Mouse (Mus musculus) stomach, embryonic 14.5 days (tissue): ENCODE measurements around the gene Akr1b7. TPM values are rescaled to one million over a fixed set of nuclear protein-coding genes. Genes with fewer than 3 reads are reported as not detected.

ENCODE experiments used
- ATAC-seq: fragments of 200-750 bp; cut with Nextera tagmentation; 2 replicates; pipeline ENCODE4 v1.8.0; 2017; ENCODE audit warnings: low read depth, moderate TSS enrichment; ENCODE audit not compliant: insufficient number of reproducible peaks, insufficient read depth, low FRiP score
- H3K27ac ChIP-seq: fragments of 300-500 bp; sonication (generic); 2 replicates; pipeline ENCODE4 v1.5.1; 2014; ENCODE audit warnings: mild to moderate bottlenecking, low read length, moderate library complexity, mixed read lengths
- H3K27me3 ChIP-seq: fragments of 300-500 bp; sonication (generic); 2 replicates; pipeline ENCODE4 v1.6.1; 2014; ENCODE audit warnings: low read length, control low read depth, mixed read lengths; ENCODE audit not compliant: control insufficient read depth, insufficient read depth
- H3K36me3 ChIP-seq: fragments of 300-500 bp; sonication (generic); 2 replicates; pipeline ENCODE4 v1.6.1; 2014; ENCODE audit warnings: mild to moderate bottlenecking, control low read depth, low read length, moderate library complexity, mixed read lengths; ENCODE audit not compliant: control insufficient read depth, insufficient read depth
- H3K4me1 ChIP-seq: fragments of 300-500 bp; sonication (generic); 2 replicates; pipeline ENCODE4 v1.6.1; 2014; ENCODE audit warnings: low read length, control low read depth, mixed read lengths; ENCODE audit not compliant: control insufficient read depth, insufficient read depth
- H3K4me2 ChIP-seq: fragments of 300-500 bp; sonication (generic); replicated peaks from 2 replicates; pipeline ENCODE4 v1.6.1; 2014; ENCODE audit warnings: low read depth, low read length, control low read depth
- H3K4me3 ChIP-seq: fragments of 300-500 bp; sonication (generic); 2 replicates; pipeline ENCODE4 v1.5.1; 2014; ENCODE audit warnings: low read depth, low read length, control low read depth
- H3K9ac ChIP-seq: fragments of 300-500 bp; sonication (generic); replicated peaks from 2 replicates; pipeline ENCODE4 v1.6.1; 2014; ENCODE audit warnings: low read depth, mild to moderate bottlenecking, control low read depth, low read length, moderate library complexity, mixed read lengths
- H3K9me3 ChIP-seq: fragments of 300-500 bp; sonication (generic); 2 replicates; pipeline ENCODE4 v1.6.1; 2016; ENCODE audit warnings: low read depth, low read length, control low read depth; ENCODE audit not compliant: control insufficient read depth
- WGBS: fragments of 180-500 bp; shearing (Covaris S2); extraction: QIAGEN DNeasy Blood & Tissue Kit; methylation state at CpG from one replicate; pipeline ENCODE4 v1.1.7; 2014; 5-methylcytosine and 5-hydroxymethylcytosine counted together
- polyA plus RNA-seq: library from polyadenylated mRNA; unstranded; fragments of >200 nt; fragmentation: Nextera tagmentation; extraction: Ambion mirVana; gene quantifications from 2 replicates; pipeline ENCODE4 v1.2.1, GENCODE M21; 2014

Gene Akr1b7
- polyA plus RNA-seq, 1 experiment from 2014 or later, result not detected

- WGBS, result 84% methylated on average over 1 of the region's 1 CpGs
- no peak overlapping the region for H3K4me3 ChIP-seq
- no peak overlapping the region for H3K4me2 ChIP-seq
- no peak overlapping the region for H3K27ac ChIP-seq
- H3K9me3 ChIP-seq, result no peaks in the 10 kb centered on the region
- no peak overlapping the region for H3K9ac ChIP-seq
- no peak for ATAC-seq
- H3K36me3 ChIP-seq, result no peaks in the 10 kb centered on the region
- no peaks in the 10 kb centered on the region for H3K4me1 ChIP-seq
- no peaks in the 10 kb centered on the region for H3K27me3 ChIP-seq
These were observed 36.6 kb downstream of the Akr1b7 start for GRCm38 (mm10) chr6:34448696-34449095.

GRCm38 (mm10) chr6:34452963-34453770 is 41.0 kb downstream of the Akr1b7 start:
- Histone ChIP-seq H3K4me2 (no peak overlapping the region), H3K9me3 (no peaks in the 10 kb centered on the region), H3K4me3 (no peak overlapping the region), H3K36me3 (no peaks in the 10 kb centered on the region), H3K4me1 (no peaks in the 10 kb centered on the region), H3K9ac (no peak overlapping the region), H3K27me3 (no peaks in the 10 kb centered on the region), H3K27ac (no peak overlapping the region)
- ATAC-seq, result no peak
- 38% methylated on average over 7 of the region's 7 CpGs for WGBS

GRCm38 (mm10) chr6:34459456-34459855 is 47.3 kb downstream of the Akr1b7 start:
- Histone ChIP-seq H3K4me2 (no peak overlapping the region), H3K27me3 (no peaks in the 10 kb centered on the region), H3K4me3 (no peak overlapping the region), H3K9me3 (no peaks in the 10 kb centered on the region), H3K4me1 (no peaks in the 10 kb centered on the region), H3K27ac (no peak overlapping the region), H3K36me3 (no peaks in the 10 kb centered on the region), H3K9ac (no peak overlapping the region)
- ATAC-seq, result no peak

GRCm38 (mm10) chr6:34460651-34461050 is 48.5 kb downstream of the Akr1b7 start:
- no peak for ATAC-seq
- H3K4me1 ChIP-seq, result no peaks in the 10 kb centered on the region
- H3K9ac ChIP-seq, result no peak overlapping the region
- no peaks in the 10 kb centered on the region for H3K9me3 ChIP-seq
- H3K4me3 ChIP-seq, result no peak overlapping the region
- H3K36me3 ChIP-seq, result no peaks in the 10 kb centered on the region
- no peak overlapping the region for H3K4me2 ChIP-seq
- no peak overlapping the region for H3K27ac ChIP-seq
- H3K27me3 ChIP-seq, result no peaks in the 10 kb centered on the region
- 45% methylated on average over 4 of the region's 4 CpGs for WGBS

- WGBS, result 92% methylated on average over 4 of the region's 4 CpGs
- H3K27ac ChIP-seq, result no peak overlapping the region
- H3K4me3 ChIP-seq, result no peak overlapping the region
- no peak for ATAC-seq
- H3K9me3 ChIP-seq, result no peaks in the 10 kb centered on the region
- no peaks in the 10 kb centered on the region for H3K4me1 ChIP-seq
- H3K36me3 ChIP-seq, result no peaks in the 10 kb centered on the region
- H3K9ac ChIP-seq, result no peak overlapping the region
- H3K27me3 ChIP-seq, result no peaks in the 10 kb centered on the region
- no peak overlapping the region for H3K4me2 ChIP-seq
These were observed 51.4 kb downstream of the Akr1b7 start for GRCm38 (mm10) chr6:34463582-34463981.

- no peak for ATAC-seq
- H3K4me3 ChIP-seq, result no peak overlapping the region
- H3K9me3 ChIP-seq, result no peaks in the 10 kb centered on the region
- no peaks in the 10 kb centered on the region for H3K27me3 ChIP-seq
- H3K9ac ChIP-seq, result no peak overlapping the region
- H3K4me2 ChIP-seq, result no peak overlapping the region
- peaks cover under 1% of the 10 kb centered on the region; the same call in 1 of the 2 replicates for H3K4me1 ChIP-seq
- WGBS, result 64% methylated on average over 12 of the region's 12 CpGs
- H3K27ac ChIP-seq, result no peak overlapping the region
- no peaks in the 10 kb centered on the region for H3K36me3 ChIP-seq
These were observed 59.4 kb downstream of the Akr1b7 start for GRCm38 (mm10) chr6:34471434-34472110.

Other genes with a start within 250 kb of the Akr1b7 start
- 44.8 and 46.1 TPM in 2 replicates for gene Slc35b4, start 235.2 kb upstream of the Akr1b7 start, polyA plus RNA-seq
- gene Akr1b3, start 94.9 kb upstream of the Akr1b7 start, polyA plus RNA-seq, result 130 and 134 TPM in 2 replicates
- 6.6 and 8.0 TPM in 2 replicates for gene Akr1b8, start 58.2 kb upstream of the Akr1b7 start, polyA plus RNA-seq
- gene Akr1b10, start 28.1 kb upstream of the Akr1b7 start, polyA plus RNA-seq, result 21.8 and 22.9 TPM in 2 replicates
- 33.6 and 34.4 TPM in 2 replicates for gene Bpgm, start 63.9 kb downstream of the Akr1b7 start, polyA plus RNA-seq
- gene Cald1, start 186.2 kb downstream of the Akr1b7 start, polyA plus RNA-seq, result 366 and 368 TPM in 2 replicates